Mouse (Mus musculus) spleen, postnatal 0 days (tissue): ENCODE results near the gene Podnl1. TPM values are rescaled to one million over a fixed set of nuclear protein-coding genes. Genes with fewer than 3 reads are reported as not detected.
A peak's percentile ranks its signal among the peaks of the same experiment; 100 is the strongest.

Experiments used
- microRNA counts: library from miRNA; unstranded; fragments of <30 nt; microRNA quantifications from one replicate; lab custom pipeline; 2015
- polyA plus RNA-seq: library from polyadenylated mRNA; unstranded; fragments of >200 nt; fragmentation: Nextera tagmentation; extraction: Ambion mirVana; gene quantifications from 2 replicates; pipeline ENCODE4 v1.2.1, GENCODE M21; 2015

The Podnl1 gene
- 0.19 and 0.32 TPM in 2 replicates for polyA plus RNA-seq

DNA sequence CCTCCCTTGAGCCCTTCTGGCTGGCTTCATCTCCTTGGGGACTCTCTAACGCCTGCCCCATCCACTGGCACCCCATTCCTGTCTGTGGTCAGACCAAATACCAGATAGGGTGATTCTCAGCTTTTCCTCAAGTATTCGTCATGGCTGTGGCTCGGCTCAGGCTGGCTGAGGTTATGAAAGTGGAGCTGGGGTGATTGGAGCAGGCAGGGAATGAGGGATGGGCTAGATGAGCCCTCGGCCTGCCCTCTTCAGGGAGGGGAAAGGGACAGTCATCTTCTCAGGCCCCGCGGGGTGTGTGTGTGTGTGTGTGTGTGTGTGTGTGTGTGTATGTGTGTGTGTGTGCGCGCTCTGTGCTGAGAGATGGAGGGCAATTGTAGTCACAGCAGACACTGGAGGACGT is at the start of gene Podnl1:
Podnl1 (plus strand) TSS at position 334 of the 400 bp plus-strand sequence.

DNA sequence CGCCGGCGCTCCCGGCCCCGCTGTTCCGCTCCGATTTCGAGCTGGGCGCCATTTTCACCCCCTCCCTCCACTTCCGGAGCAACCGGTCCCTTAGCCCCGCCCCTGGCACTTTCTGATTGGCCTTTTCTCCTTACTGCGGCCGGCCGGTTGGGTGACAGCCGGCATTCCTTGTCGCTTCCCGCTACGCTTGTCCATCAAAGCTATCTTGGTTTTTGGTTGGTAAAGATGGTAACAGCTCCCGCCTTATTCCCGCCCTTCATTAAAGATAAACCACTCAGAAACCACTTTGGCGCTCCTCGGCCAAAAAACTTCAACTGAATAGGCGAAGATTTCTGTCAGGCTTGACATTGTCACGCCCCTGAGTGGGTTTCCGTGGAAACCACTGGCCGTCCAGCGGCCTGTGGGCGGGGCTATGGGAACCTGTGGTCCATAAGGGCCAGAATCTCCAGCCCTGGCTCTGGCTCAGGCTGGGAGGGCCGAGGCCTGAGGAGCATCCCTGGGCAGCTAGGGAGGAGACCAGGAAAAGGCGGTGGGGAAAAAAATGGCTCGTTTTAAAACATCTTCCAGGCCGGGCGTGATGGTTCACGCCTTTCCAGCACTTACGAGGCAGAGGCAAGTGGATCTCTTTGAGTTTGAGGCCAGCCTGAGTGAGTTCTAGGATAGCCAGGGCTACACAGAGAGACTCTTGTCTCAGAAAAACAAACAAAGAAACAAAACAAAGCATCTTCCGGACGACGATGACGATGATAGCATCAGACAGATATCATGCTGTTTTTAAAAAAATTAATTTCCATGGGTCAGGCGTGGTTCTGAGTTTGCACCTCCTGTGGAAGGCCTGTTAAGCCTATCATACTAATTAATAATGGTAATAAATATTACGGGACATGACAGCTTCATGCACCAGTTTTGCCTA is 20.8 kb upstream of the Podnl1 start, which contains the start of gene Dcaf15:
Dcaf15 (minus strand) TSS at position 72 of the 913 bp plus-strand sequence.

GRCm38 (mm10) chr8:84147769-84148530 is 22.2 kb downstream of the Podnl1 start, which contains the start of the genes Cc2d1a and 4930432K21Rik:
Gene Cc2d1a, minus strand, starts transcription at chr8:84147936.
Gene 4930432K21Rik, plus strand, starts transcription at chr8:84148025.

MicroRNAs within 50 kb of the gene (microRNA counts, 519-probe panel; counts per million panel counts)
- microRNA mmu-miR-181c (lab: Ali Mortazavi, UCI) = 3,692 counts per million, percentile 11 among the panel's probes with 10 or more counts
- microRNA mmu-miR-709 (lab: Ali Mortazavi, UCI) = 5,222 counts per million, percentile 37 among the panel's probes with 10 or more counts

Other genes starting within 250 kb of the Podnl1 start
- 4.6 and 7.3 TPM in 2 replicates for gene Adgrl1, start 225.9 kb upstream of the Podnl1 start, polyA plus RNA-seq
- 0.10 TPM in 1 of 2 replicates, not detected in the other for gene Gm10644, start 170.8 kb upstream of the Podnl1 start, polyA plus RNA-seq
- gene Asf1b, start 170.5 kb upstream of the Podnl1 start, polyA plus RNA-seq = 114 and 127 TPM in 2 replicates
- gene Prkaca, start 153.0 kb upstream of the Podnl1 start, polyA plus RNA-seq = 37.9 and 38.8 TPM in 2 replicates
- gene Samd1, start 128.3 kb upstream of the Podnl1 start, polyA plus RNA-seq = 11.6 and 14.0 TPM in 2 replicates
- 0.61 and 1.0 TPM in 2 replicates for gene 1700067K01Rik, start 124.5 kb upstream of the Podnl1 start, polyA plus RNA-seq
- gene 2210011C24Rik, start 113.8 kb upstream of the Podnl1 start, polyA plus RNA-seq = 0.26 and 0.28 TPM in 2 replicates
- 1.0 and 1.1 TPM in 2 replicates for gene Palm3, start 104.5 kb upstream of the Podnl1 start, polyA plus RNA-seq
- gene Il27ra, start 83.4 kb upstream of the Podnl1 start, polyA plus RNA-seq = 1.5 and 1.7 TPM in 2 replicates
- gene Rln3, start 81.0 kb upstream of the Podnl1 start, polyA plus RNA-seq = 0.22 TPM in 1 of 2 replicates, not detected in the other
- gene Gm10643, start 60.9 kb upstream of the Podnl1 start, polyA plus RNA-seq = 0.52 and 0.81 TPM in 2 replicates
- 3.6 and 3.9 TPM in 2 replicates for gene Rfx1, start 59.2 kb upstream of the Podnl1 start, polyA plus RNA-seq
- gene Dcaf15, start 21.2 kb upstream of the Podnl1 start, polyA plus RNA-seq = 6.1 and 7.5 TPM in 2 replicates
- 5.9 and 7.0 TPM in 2 replicates for gene Cc2d1a, start 21.9 kb downstream of the Podnl1 start, polyA plus RNA-seq
- 0.29 and 0.30 TPM in 2 replicates for gene 4930432K21Rik, start 22.0 kb downstream of the Podnl1 start, polyA plus RNA-seq
- 1.4 and 2.8 TPM in 2 replicates for gene Nanos3, start 59.2 kb downstream of the Podnl1 start, polyA plus RNA-seq
- gene Zswim4, start 111.1 kb downstream of the Podnl1 start, polyA plus RNA-seq = 2.5 and 3.1 TPM in 2 replicates
- gene D8Ertd738e, start 123.7 kb downstream of the Podnl1 start, polyA plus RNA-seq = 260 and 268 TPM in 2 replicates
- 63.5 and 65.6 TPM in 2 replicates for gene Mri1, start 131.3 kb downstream of the Podnl1 start, polyA plus RNA-seq
- 6.9 and 10.5 TPM in 2 replicates for gene Ccdc130, start 144.4 kb downstream of the Podnl1 start, polyA plus RNA-seq